Mouse (Mus musculus) intestine, embryonic 15.5 days (tissue): ENCODE measurements around the gene Clptm1. TPM values are rescaled to one million over a fixed set of nuclear protein-coding genes. Genes with fewer than 3 reads are reported as not detected.

Source experiments
- ATAC-seq: fragments of 200-750 bp; cut with Nextera tagmentation; 2 replicates; pipeline ENCODE4 v1.8.0; 2017; ENCODE audit warnings: moderate TSS enrichment, moderate library complexity
- H3K27ac ChIP-seq: fragments of 300-500 bp; sonication (generic); 2 replicates; pipeline ENCODE4 v1.5.1; 2015; ENCODE audit warnings: mild to moderate bottlenecking, inconsistent platforms
- H3K27me3 ChIP-seq: fragments of 300-500 bp; sonication (generic); replicated peaks from 2 replicates; pipeline ENCODE4 v1.6.1; 2015; ENCODE audit warnings: inconsistent platforms
- H3K36me3 ChIP-seq: fragments of 300-500 bp; sonication (generic); 2 replicates; pipeline ENCODE4 v1.6.1; 2015; ENCODE audit warnings: inconsistent platforms
- H3K4me1 ChIP-seq: fragments of 300-500 bp; sonication (generic); replicated peaks from 2 replicates; pipeline ENCODE4 v1.6.1; 2015; ENCODE audit warnings: inconsistent platforms
- H3K4me2 ChIP-seq: fragments of 300-500 bp; sonication (generic); replicated peaks from 2 replicates; pipeline ENCODE4 v1.6.1; 2015; ENCODE audit warnings: mild to moderate bottlenecking, inconsistent platforms
- H3K4me3 ChIP-seq: fragments of 300-500 bp; sonication (generic); replicated peaks from 2 replicates; pipeline ENCODE4 v1.5.1; 2015; ENCODE audit warnings: inconsistent platforms
- H3K9ac ChIP-seq: fragments of 300-500 bp; sonication (generic); 2 replicates; pipeline ENCODE4 v1.6.1; 2015; ENCODE audit warnings: inconsistent platforms
- H3K9me3 ChIP-seq: fragments of 300-500 bp; sonication (generic); 2 replicates; pipeline ENCODE4 v1.6.1; 2016; ENCODE audit warnings: inconsistent platforms
- WGBS: fragments of 180-500 bp; shearing (Covaris S2); methylation state at CpG from one replicate; pipeline ENCODE4 v1.1.7; 2015; 5-methylcytosine and 5-hydroxymethylcytosine counted together
- polyA plus RNA-seq: library from polyadenylated mRNA; unstranded; fragments of >200 nt; fragmentation: Nextera tagmentation; extraction: Ambion mirVana; gene quantifications from 2 replicates; pipeline ENCODE4 v1.2.1, GENCODE M21; 2015

The Clptm1 gene
- polyA plus RNA-seq, 1 experiment from 2014 or later = 77.2 TPM

- Histone ChIP-seq H3K27ac (no peak overlapping the region), H3K9ac (no peak overlapping the region), H3K4me3 (no peak overlapping the region), H3K27me3 (no peaks in the 10 kb centered on the region), H3K4me2 (no peak overlapping the region), H3K9me3 (no peaks in the 10 kb centered on the region), H3K4me1 (peaks cover 11% of the 10 kb centered on the region; the same call in 1 of the 2 replicates), H3K36me3 (no peaks in the 10 kb centered on the region)
- 57% methylated on average over 14 of the region's 14 CpGs for WGBS
- no peak for ATAC-seq
These were observed 8.4 kb upstream of the Clptm1 start for GRCm38 (mm10) chr7:19673083-19673699.

DNA sequence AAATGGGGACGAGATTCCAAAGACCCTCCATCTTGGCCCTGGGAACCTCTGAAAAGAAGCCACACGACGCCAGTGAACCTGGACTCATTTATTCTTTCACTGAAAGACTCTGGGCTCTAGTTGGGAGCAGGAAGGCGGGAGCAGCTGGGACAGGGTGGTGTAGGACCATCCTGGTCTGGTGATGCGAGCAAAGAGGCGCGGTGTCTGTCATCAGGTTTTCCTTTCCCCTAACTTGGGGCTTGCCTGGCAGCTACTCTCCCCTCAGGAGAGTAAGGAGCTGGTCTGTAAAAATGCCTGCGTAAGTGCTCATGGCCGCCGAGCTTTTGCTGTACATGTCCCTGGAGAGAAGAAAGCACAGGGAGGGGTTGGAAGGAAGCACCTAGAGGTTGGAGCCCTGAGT is 6.7 kb upstream of the Clptm1 start:
- Histone ChIP-seq H3K4me3 (no peak overlapping the region), H3K36me3 (no peaks in the 10 kb centered on the region), H3K27ac (no peak overlapping the region), H3K27me3 (no peaks in the 10 kb centered on the region), H3K4me1 (peaks cover 4% of the 10 kb centered on the region; the same call in 1 of the 2 replicates), H3K9ac (no peak overlapping the region), H3K4me2 (no peak overlapping the region), H3K9me3 (no peaks in the 10 kb centered on the region)
- ATAC-seq = no peak
- 71% methylated on average over 10 of the region's 10 CpGs for WGBS

DNA sequence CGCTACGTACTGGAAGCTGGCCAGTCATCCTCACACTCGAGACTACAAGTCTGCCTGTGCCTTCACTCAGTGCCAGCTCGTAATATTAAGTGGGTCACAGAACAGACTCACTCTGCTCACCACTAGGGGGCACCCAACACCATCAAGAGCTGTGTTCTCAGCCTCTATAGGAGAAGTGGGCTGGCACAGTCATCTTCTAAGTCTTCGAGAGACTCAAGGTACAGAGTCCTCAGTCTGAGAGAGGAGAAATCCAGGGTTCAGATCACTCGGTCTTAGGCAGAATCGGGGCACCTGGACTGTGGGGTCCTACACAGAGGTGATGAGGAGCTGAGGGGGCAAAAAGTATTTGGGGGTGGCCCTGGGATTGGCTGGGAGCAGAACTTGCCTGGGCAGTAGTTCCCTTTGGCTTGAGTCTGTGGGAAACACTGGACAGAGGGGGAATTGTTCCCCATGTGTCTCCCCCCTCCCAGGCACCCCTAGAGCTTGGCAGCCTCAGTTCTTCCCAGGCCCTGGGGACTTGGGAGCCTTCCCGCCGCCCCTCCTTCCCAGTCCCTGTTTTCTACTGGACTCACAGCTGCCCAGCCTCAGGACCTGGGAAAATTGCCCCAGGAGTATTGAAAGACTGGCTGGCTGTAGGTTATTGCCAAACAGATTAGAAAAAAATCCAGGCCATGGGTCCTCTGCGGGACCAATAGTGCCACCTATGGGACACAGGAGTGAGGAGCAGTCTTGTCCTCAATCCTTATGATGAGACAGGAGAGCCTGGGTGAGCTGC is 4.3 kb upstream of the Clptm1 start:
- H3K27ac ChIP-seq = peak overlapping the region; percentile 80
- 0 out of 2 replicates have a peak overlapping the region, but pooled peaks have one; percentile 7 for H3K4me3 ChIP-seq
- H3K4me2 ChIP-seq = peak overlapping the region; percentile 44
- no peaks in the 10 kb centered on the region for H3K27me3 ChIP-seq
- WGBS = 9% methylated on average over 10 of the region's 10 CpGs
- no peaks in the 10 kb centered on the region for H3K9me3 ChIP-seq
- peak; percentile 81 for ATAC-seq
- peak overlapping the region; percentile 24; the same call in 1 of the 2 replicates for H3K9ac ChIP-seq
- H3K36me3 ChIP-seq = no peaks in the 10 kb centered on the region
- peaks cover 8% of the 10 kb centered on the region for H3K4me1 ChIP-seq

- Histone ChIP-seq H3K9me3 (no peaks in the 10 kb centered on the region), H3K4me1 (peaks cover 21% of the 10 kb centered on the region), H3K27me3 (no peaks in the 10 kb centered on the region), H3K36me3 (no peaks in the 10 kb centered on the region), H3K27ac (no peak overlapping the region), H3K4me3 (no peak overlapping the region), H3K9ac (no peak overlapping the region), H3K4me2 (no peak overlapping the region)
- 69% methylated on average over 2 of the region's 2 CpGs for WGBS
- ATAC-seq = no peak
These were observed 2.6 kb upstream of the Clptm1 start for GRCm38 (mm10) chr7:19667434-19667833.

DNA sequence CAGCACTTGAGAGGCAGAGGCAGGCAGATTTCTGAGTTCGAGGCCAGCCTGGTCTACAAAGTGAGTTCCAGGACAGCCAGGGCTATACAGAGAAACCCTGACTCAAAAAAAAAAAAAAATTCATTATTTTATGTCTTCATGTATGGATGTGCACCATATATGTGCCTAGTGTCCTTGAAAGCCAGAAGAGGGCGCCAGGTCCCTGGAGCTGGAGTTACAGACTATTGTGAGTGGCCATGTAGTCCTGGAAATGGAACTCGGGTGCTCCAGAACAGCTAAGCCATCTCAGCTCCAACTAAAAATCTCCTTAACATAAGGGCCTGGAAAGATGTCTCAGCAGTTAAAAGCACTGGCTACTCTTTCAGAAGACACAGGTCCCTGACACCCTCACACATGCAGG is 1.9 kb upstream of the Clptm1 start:
- ATAC-seq = no peak
- no peaks in the 10 kb centered on the region for H3K9me3 ChIP-seq
- no peak overlapping the region for H3K27ac ChIP-seq
- no peak overlapping the region for H3K4me2 ChIP-seq
- H3K9ac ChIP-seq = no peak overlapping the region
- no peaks in the 10 kb centered on the region for H3K36me3 ChIP-seq
- H3K4me1 ChIP-seq = peaks cover 21% of the 10 kb centered on the region
- no peaks in the 10 kb centered on the region for H3K27me3 ChIP-seq
- 64% methylated on average over 3 of the region's 3 CpGs for WGBS
- H3K4me3 ChIP-seq = no peak overlapping the region

GRCm38 (mm10) chr7:19664455-19664954 is 328 bp downstream of the Clptm1 start:
- H3K27me3 ChIP-seq = no peaks in the 10 kb centered on the region
- peaks cover 21% of the 10 kb centered on the region for H3K4me1 ChIP-seq
- H3K36me3 ChIP-seq = no peaks in the 10 kb centered on the region
- ATAC-seq = peak; percentile 52
- no peaks in the 10 kb centered on the region for H3K9me3 ChIP-seq
- H3K9ac ChIP-seq = peak overlapping the region; percentile 86
- WGBS = under 1% methylated on average over 37 of the region's 37 CpGs
- H3K4me2 ChIP-seq = peak overlapping the region; percentile 72
- peak overlapping the region; percentile 88; the same call in 1 of the 2 replicates for H3K27ac ChIP-seq
- peak overlapping the region; percentile 95 for H3K4me3 ChIP-seq

DNA sequence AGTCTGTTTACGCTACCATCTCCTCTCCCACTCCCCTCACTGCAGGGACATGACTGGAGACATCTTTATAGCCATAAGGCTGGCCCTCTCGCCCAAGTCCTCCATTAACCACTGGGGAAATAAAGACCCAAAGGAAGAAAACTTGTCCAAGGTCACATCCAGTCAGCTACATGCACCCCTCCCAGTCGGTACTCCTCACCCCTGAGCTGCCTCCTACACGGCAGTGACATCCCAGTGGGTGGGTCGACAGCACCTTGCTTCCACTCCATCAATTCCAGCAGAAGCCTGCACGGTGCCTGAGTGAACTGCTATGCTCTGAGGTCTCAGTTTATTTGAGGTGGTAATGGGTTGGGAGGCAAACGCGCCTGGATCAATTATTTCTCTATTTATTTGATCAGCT is 893 bp downstream of the Clptm1 start:
- no peaks in the 10 kb centered on the region for H3K9me3 ChIP-seq
- peak overlapping the region; percentile 95 for H3K4me3 ChIP-seq
- no peak overlapping the region for H3K27ac ChIP-seq
- H3K4me1 ChIP-seq = peaks cover 17% of the 10 kb centered on the region
- H3K9ac ChIP-seq = peak overlapping the region; percentile 86
- WGBS = 9% methylated on average over 8 of the region's 8 CpGs
- H3K27me3 ChIP-seq = no peaks in the 10 kb centered on the region
- peak overlapping the region; percentile 72 for H3K4me2 ChIP-seq
- ATAC-seq = no peak
- H3K36me3 ChIP-seq = no peaks in the 10 kb centered on the region

DNA sequence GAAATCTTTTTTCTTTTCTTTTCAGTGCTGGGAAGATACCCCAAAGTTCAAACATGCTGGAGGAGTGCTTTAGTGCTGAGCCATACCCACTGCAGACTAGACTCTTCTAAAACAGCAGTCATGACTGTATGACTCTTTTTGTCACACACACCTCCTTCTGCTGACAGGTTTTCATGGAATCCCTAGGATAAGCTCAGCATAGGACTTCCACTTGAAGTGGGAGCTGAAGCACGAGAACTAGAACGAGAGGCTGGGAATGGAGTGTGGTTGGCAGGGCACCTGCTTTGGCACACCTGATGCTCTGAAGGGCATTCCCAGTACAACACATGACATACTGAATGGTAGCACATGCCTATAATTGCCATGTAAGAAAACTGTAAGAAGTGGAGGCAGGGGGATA is 12.2 kb downstream of the Clptm1 start:
- peaks cover 65% of the 10 kb centered on the region for H3K36me3 ChIP-seq
- no peaks in the 10 kb centered on the region for H3K27me3 ChIP-seq
- H3K4me1 ChIP-seq = no peaks in the 10 kb centered on the region
- ATAC-seq = no peak
- H3K9ac ChIP-seq = no peak overlapping the region
- WGBS = 96% methylated on average over 2 of the region's 2 CpGs
- no peak overlapping the region for H3K4me2 ChIP-seq
- no peak overlapping the region for H3K4me3 ChIP-seq
- no peaks in the 10 kb centered on the region for H3K9me3 ChIP-seq
- no peak overlapping the region for H3K27ac ChIP-seq

GRCm38 (mm10) chr7:19651063-19651786 is 13.6 kb downstream of the Clptm1 start:
- peaks cover 70% of the 10 kb centered on the region for H3K36me3 ChIP-seq
- no peaks in the 10 kb centered on the region for H3K27me3 ChIP-seq
- H3K4me3 ChIP-seq = no peak overlapping the region
- WGBS = 86% methylated on average over 6 of the region's 6 CpGs
- no peak overlapping the region for H3K4me2 ChIP-seq
- H3K9ac ChIP-seq = no peak overlapping the region
- H3K4me1 ChIP-seq = no peaks in the 10 kb centered on the region
- H3K9me3 ChIP-seq = no peaks in the 10 kb centered on the region
- no peak overlapping the region for H3K27ac ChIP-seq
- no peak for ATAC-seq

GRCm38 (mm10) chr7:19641223-19641622 is 23.6 kb downstream of the Clptm1 start:
- Histone ChIP-seq H3K4me2 (no peak overlapping the region), H3K4me1 (no peaks in the 10 kb centered on the region), H3K27ac (no peak overlapping the region), H3K27me3 (no peaks in the 10 kb centered on the region), H3K36me3 (peaks cover 78% of the 10 kb centered on the region), H3K9ac (no peak overlapping the region), H3K4me3 (no peak overlapping the region), H3K9me3 (no peaks in the 10 kb centered on the region)
- no peak for ATAC-seq
- 91% methylated on average over 4 of the region's 4 CpGs for WGBS

- H3K36me3 ChIP-seq = peaks cover 62% of the 10 kb centered on the region
- H3K27me3 ChIP-seq = no peaks in the 10 kb centered on the region
- H3K27ac ChIP-seq = no peak overlapping the region
- no peak for ATAC-seq
- H3K4me1 ChIP-seq = no peaks in the 10 kb centered on the region
- no peak overlapping the region for H3K9ac ChIP-seq
- H3K9me3 ChIP-seq = no peaks in the 10 kb centered on the region
- no peak overlapping the region for H3K4me3 ChIP-seq
- no peak overlapping the region for H3K4me2 ChIP-seq
- 83% methylated on average over 11 of the region's 11 CpGs for WGBS
These were observed 29.6 kb downstream of the Clptm1 start for GRCm38 (mm10) chr7:19635074-19635827.

- H3K9me3 ChIP-seq = no peaks in the 10 kb centered on the region
- no peak for ATAC-seq
- no peaks in the 10 kb centered on the region for H3K27me3 ChIP-seq
- no peak overlapping the region for H3K4me3 ChIP-seq
- peaks cover 61% of the 10 kb centered on the region for H3K36me3 ChIP-seq
- H3K27ac ChIP-seq = no peak overlapping the region
- H3K9ac ChIP-seq = no peak overlapping the region
- WGBS = 86% methylated on average over 2 of the region's 2 CpGs
- H3K4me2 ChIP-seq = no peak overlapping the region
- H3K4me1 ChIP-seq = no peaks in the 10 kb centered on the region
These were observed 30.2 kb downstream of the Clptm1 start for GRCm38 (mm10) chr7:19634591-19634990.
